Mouse (Mus musculus): Measurements from ENCODE around the gene Sema6d.

Sema6d gene

DNA sequence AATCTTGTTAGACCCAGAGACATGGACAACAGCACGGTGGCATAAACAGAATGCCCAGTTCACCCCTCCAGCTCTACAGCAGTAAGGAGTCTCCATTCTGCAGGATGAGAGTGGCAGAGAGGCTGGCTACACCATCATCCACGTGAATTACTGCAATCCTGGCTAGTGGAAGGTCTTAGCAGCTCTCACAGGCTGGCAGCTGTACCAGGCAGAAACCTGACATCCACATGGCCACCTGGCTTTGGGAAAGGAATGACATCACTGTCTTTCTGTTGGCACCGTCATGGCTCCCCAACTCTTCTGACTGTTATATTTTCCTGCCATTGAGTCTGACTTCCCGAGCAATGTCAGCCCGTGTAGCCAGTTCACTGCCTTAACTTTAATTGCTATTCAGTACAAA lies 474.0 kb downstream of the Sema6d start:
- no peak for DNase-seq

DNA sequence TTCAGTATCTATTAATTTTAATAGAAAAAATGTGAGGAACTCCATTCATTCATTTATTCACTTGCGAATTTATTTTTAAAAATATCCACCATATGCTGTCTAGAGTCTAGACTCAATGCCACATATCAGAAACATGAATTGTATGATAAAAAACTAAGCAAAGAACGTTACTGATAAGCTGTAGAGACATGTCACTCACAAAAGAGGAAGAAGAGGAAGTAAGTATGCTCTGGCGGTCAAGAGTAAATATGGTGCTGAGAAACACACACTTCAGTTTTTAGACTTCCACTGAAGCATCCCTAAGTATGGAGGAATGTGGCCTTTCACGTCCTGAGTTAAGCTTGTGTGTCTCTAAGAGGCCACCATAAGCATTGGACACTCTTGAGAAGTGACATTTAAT lies 484.0 kb downstream of the Sema6d start:
- no peak for DNase-seq

DNA sequence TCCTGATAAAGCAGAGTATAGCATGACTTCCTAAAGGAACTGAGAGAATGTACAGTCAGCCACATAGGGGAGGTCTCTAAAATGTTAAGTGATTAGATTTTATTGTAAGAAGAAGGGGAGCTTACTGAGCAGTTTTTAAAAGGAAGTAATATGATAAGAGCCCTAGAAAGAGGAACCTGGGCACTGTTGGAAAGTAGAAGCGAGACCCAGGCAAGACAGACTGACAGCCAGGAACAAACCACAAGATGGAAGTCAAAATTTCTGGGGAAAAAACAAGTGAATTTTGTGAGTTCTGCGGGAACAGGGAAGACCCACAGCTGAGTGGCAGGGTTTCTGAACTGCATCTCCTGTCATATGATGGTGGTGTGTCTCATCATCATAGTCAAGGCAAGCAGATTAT lies 486.3 kb downstream of the Sema6d start:
- no peak for DNase-seq

DNA sequence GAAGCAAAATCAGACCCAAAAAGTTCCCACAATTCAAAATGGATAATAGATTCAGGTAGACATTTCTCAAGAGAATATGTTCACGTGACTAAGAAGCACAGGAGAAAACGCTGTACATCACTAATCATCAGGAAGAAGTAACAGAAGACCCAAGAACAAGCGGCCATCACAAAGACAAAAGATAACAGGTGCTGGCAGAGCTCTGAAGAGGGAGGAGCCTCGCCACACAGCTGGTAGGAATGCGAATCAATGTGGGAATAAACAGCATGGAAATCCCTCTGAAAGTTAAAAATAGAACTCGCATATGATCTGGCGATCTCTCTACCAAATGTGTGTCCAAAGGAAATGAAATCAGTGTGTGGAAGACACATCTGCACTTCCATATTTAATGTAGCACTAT lies 493.8 kb downstream of the Sema6d start:
- no peak for DNase-seq

DNA sequence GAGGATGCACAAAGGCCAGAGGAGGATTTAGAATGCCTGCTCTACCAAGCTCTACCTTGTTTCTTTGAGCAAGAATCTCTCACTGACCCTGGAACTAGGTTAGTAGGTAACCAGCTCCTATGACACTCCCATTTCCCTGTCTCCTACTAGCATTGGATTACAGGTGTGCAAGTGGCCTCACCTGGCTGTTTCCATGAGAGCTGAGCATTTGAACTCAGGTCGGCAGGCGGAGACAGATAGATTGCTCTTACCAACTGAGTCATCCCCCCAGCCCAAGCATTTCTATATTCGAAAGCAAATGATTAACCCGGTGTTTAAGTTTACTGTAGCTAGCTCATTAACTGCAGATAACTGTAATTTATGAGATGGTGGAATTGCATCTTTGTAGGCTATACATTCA lies 503.0 kb downstream of the Sema6d start:
- DNase-seq = no peak

DNA sequence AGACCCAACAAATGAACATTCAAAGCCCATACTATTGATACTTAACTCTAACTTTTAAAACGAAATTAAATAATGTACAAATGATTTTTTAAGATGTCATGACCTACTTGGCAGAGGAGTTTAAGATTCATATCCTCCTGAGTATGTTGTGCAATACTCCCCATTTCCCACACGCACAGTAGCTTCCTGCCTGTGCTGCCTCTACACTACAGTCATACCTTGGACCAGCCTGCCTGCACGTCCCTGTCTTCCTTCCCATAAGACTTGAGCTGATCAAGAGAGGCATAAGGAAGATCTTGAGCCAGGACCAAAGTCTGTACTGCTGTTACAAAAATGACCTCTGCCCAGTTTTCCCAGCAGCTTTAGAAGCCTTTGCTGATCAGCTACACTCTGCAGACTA lies 509.2 kb downstream of the Sema6d start:
- no peak for DNase-seq

DNA sequence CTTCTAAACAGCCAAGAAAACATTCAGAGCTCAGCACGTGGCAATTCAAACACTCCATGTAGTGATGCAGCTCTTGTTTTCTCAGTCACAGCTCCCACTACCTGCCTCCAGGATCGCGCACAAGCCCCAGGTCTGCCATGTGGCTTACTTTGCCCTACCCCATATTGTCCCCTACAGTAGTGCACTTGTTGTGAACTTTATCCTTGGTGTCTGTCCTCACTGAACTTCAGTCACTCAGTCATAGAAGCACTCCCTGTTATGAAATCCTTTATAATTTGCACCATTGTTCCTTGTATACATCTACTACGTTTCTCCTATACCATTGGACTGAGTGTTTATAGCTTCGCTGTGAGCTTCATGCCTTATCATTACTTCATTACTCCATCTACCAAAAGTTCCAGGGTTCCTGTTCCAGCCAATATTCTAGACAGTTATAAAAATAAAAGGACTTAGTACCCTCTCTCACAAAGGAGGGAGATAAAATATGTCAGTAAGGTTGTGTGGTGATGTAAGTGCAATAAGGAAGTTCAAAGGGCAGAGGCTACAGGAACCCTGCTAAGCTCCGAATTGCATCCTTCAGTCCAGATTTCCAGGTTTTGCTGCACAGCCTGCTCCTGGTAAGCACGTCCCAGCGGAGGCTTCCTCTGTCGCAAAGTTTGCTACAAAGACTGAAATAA lies 512.1 kb downstream of the Sema6d start:
- DNase-seq = no peak

DNA sequence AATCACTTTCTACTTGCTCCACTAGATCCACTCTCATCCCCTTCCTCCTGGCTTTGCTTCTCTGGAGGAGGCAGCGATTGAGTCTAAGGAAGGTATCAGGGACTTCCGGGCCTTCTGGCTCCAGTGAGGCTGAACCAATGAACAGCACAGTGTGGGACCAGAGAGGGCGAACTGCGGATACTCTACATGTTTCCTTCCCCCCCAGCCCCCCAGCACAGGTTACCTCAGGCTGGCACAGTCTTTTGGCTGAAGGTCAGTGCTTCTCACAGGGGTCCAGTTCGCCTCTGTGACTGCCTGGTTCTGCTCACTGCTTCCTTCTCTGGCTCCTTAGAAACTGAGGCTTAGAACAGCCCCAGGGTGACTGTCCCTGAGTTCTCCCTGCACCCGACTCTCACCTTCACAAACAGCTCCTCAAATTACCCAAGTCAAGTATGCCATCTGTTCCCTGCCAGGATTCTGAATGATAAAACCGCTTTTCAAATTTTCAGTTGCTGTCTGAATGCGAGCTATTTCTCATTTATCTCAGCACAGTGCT lies 512.7 kb downstream of the Sema6d start:
- no peak for DNase-seq

DNA sequence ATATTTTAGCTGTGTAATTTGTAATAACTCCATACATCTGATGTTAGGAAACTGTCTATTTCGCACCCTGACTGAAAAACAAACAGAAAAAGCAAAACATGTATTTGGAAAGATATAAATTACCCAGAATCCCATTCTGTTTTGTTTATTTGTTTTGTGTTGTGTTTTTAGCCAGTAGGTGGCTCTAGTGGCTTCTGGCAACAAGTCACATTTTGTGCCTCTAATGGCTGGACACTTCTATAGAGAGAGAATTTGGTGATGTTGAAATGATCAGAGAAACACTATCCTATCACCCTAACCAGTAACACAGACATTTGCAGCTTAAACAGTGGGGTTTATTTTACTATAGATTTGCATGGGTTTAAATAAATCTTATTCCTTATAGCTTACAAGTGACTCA lies 515.6 kb downstream of the Sema6d start:
- DNase-seq = no peak

DNA sequence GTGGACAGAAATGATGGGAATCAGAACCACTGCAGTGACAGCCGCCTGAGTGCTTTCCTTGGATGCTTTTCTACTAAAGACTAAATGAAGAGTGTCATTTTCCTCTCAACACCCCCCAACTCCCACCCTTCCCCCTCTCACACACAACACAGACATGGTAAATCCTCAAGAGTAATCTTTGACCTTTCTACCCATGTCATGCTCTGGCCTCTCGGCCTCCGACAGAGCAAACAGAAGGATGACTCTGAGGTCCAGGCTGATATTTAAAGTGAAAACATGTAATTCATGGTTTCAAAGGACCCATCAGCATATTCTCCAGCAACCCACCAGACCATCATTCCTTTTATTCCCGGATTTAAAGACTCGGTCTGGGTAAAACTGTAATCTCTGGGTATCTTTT lies 518.2 kb downstream of the Sema6d start:
- no peak for DNase-seq

DNA sequence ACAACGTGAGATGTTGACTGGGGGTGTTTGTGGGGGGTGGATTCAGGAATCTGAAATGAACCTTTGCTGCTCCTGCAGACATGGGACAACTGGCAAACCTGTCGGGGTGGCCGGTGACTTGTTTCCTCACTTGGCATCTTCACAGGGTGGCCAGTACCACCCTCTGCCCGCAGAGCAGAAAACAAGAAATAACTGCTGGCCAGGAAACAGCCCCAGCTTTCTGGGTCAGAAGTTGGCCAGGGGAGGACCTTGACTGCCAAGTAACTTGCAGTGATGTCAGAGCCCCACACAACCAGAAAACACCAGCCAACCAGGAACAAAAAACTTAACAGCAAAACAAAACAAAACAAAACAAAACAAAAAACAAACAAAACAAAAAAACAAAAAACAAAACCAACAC lies 518.8 kb downstream of the Sema6d start:
- DNase-seq = peak; percentile 48

DNA sequence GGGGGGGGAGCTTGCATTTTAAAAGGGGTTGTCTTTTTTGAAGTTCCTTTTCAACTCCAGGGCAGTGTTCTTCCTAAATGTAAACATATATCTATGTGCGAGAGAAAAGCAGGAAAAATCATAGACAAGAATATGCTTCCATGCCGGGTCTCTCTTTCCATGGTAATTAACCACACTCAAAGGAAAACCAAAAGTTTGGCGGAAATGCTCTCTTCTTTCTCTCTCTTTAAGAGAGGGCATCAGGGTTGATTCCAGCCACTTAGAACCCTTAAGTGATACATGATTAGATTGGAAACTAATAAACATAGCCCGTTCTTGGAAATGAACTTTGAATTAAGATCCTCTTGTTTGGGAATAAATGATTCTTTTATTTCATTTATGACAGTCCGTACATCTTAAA lies 519.2 kb downstream of the Sema6d start:
- DNase-seq = no peak

DNA sequence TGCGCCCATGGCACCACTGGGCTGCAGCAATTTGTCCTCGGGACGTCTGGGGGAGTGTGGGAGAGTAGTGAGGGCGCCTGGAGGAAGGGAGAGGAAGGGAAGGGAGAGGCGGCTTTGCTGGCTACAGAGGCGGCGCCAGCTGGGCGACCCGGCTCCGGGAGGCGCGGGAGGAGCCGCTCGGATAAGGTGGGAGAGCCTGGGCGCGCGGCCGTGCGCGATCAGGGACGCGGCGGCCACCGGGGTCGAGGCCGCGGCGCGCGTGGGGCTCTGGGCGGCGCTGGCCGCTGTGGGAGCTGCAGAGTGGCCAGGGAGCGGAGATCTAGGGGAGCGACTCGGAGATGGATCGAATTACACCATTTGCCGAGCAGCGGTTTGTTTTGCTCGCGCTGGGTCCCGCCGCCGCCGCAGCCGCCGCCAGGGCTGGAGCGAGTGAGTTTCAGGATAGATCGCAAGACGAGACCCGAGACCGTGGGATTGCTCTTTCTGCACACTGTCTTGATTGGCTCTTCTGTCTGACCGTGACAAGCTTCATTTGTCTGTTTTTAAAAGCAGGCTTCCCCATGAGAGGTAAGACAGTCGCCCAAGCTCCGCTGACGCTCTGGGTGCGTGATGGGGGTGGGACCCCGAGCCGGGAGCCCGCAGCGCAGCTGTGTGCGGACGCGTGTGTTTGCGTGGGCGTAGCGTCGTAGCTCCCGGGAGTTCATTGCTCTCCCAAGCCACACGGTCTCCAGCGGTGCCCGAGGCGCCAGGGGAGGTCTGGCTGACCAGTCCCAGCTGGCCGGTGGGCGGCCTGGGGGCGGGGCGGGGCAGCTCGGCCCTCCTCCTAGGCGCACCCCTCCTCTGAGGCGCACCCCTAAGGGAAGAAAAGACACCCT lies 520.2 kb downstream of the Sema6d start:
- peak; percentile 92 for DNase-seq

DNA sequence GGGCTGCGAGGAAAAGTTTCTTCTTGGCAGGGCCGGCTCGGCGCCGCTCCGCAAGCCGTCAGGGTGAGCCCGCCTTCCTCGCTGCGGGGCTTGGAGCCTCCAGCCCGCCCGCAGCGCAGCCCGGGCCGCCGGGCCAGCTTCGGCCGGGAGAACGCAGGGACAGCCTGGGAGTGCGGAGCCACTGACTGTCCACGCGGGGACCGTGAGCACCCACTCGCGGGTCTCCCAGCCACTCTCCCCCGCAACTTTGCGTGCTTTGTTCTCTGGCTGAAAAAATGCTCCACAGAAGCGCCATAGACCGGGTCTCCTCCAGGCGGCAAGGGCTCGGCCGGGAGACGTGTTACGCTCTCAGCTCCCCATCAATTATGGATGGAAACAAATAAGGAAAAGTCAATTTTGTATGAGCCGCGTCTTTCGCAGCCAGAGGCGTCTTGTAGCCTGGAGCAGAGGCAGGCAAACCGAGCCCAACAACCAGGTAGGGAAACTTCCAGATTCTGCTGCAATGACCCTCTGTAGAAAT lies 520.9 kb downstream of the Sema6d start:
- no peak for DNase-seq

DNA sequence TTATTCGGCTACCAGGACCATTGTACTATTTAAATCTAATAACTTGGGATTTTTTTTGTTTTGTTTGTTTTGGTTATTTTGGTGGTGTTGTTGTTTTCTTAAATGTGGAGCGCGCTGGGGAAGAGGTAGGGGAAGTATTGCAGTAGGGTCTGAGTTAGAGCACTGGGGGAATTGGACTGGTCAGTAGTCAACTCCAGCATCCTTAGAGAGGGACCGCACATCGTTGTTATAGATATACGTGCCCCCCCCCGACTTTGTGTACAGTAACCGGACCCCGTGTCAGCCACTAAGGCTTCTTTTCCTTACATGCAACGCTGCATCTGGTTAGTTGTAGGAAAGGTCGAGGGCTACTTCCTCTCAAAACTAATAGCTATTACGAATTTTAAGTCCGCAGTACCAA lies 521.5 kb downstream of the Sema6d start:
- DNase-seq = no peak

DNA sequence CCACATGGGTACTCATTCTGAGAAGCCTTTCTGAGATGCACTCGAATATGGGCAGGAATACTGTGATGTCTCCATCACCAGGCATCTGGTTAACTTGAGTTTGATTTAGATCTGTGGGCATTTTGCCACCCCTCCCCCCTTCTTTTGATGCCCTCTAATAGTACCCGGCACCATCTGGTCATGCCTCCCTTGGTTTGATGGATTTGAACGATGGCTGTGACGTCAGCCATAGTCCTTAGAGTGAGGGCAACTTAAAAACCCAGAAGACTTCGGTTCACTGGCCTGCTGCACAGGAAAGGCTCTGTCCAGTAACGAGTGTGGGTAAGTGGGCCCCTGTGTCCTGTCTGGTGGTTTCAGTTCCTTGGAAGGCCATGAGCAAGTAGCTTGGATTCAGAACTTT lies 522.5 kb downstream of the Sema6d start:
- no peak for DNase-seq

DNA sequence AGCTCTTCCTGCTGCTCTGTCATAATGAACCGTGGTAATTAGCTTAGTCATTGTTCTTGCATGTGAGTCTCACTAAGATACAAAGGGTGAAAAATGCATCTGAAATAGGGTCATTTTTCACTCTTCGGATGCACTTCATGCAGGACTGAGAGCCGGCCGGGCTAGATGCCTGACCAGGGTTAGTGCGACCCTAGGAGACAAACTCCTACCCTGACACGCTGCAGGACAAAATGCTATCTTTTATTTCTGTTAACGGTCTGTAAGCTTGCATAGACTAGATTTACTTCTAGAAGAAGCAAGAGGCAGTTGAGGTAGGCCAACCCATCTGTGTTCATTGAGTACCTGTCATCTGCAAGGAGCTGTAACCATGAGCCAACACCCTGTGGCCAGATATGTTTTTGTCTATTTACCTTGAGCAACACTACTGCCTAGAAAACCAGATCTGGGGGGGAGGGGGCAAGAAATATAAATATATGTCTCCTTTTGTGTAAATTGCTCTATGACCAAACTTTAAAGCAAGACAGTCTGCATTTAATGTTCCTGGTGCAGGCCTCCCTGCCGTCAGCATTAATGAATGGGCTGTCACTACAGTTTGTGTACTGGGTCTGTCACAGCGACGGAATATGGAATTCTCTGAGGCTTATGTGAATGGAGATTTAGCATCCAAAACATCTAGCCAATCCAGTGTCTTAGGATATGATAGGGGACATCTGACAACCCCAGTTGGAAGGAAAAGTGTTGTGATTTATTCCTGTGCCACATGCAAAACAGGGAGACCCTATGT lies 523.1 kb downstream of the Sema6d start:
- DNase-seq = no peak

DNA sequence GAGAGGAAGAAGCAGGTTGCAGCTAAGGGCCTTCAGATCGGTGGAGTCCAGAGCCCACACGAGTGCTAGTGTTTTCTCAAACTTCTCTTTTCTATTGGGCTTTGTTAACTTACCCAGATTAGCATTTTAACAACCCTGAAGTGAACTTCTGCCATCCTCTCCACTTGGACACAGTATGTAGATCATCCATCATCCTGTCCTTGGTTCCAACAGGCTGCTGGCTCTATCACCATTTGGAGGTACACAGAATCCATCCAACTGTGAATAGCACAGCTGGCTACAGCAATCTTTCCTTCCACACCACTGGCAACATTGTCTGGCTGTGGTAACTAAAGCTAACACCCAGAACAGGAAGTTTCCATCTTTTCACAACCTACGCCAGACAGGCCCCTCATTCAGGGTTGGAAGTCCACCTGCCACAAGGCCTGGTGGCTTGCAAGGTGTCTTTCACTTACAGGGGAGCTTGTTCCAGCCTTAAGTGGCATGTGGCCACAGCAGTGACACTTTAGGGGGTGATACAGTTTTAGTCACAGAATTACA lies 524.0 kb downstream of the Sema6d start:
- DNase-seq = no peak

DNA sequence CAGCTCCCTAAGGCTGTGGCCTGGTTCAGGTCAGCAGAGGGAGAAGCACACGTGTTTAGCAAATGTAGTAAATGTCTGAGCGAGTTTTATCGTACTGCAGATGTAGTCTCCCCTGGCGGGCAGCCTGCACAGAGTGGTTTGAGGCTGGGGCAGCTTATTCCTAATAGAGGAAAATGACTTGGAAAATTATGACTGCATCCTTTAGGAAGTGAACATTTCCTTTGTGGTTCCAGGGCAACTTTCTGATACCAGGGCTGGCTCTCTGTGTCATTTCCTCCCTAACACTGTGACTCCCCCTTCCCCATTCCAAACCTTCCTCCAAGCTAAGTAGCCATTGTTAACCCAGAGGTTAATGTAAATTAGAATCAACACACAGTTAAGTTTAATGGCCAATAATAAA lies 527.0 kb downstream of the Sema6d start:
- peak; percentile 41 for DNase-seq

DNA sequence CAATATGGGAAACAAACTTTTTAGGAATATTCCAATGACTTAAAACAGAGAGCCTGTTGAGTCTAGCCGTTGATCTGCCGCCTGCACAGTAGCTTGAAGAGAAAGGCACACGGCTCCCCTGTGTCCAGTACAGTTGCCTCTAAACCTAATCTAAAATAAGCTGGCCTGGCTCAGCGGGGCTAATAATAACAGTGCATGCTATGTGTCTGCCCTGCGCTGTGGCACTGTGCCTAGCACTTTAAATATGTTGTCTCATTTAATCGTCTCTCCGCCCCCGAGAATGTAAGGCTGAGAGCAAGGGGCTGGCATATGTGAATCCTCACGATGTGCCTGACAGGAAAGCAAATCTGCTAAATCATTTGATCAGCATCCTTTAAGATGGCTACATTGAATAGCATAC lies 527.7 kb downstream of the Sema6d start:
- no peak for DNase-seq

DNA sequence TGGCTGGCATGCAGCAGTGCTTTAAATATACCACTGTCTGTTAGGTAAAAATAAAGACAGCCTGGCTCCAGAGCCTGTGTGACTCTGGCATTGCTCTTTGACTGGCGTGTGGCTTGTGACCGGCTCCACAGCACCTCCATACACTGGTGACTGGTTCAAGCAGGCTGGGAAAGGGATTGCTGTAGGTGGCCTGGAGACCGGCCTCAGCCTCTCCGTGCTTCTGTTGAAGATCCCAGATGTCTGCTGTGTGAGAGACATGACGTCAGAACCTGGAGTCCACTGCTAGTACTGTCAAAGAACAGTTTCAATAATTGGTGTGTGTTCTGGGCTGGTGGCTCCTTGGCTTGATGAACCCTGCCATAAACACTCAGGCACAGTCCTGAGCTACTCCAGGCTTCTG lies 528.3 kb downstream of the Sema6d start:
- no peak for DNase-seq

DNA sequence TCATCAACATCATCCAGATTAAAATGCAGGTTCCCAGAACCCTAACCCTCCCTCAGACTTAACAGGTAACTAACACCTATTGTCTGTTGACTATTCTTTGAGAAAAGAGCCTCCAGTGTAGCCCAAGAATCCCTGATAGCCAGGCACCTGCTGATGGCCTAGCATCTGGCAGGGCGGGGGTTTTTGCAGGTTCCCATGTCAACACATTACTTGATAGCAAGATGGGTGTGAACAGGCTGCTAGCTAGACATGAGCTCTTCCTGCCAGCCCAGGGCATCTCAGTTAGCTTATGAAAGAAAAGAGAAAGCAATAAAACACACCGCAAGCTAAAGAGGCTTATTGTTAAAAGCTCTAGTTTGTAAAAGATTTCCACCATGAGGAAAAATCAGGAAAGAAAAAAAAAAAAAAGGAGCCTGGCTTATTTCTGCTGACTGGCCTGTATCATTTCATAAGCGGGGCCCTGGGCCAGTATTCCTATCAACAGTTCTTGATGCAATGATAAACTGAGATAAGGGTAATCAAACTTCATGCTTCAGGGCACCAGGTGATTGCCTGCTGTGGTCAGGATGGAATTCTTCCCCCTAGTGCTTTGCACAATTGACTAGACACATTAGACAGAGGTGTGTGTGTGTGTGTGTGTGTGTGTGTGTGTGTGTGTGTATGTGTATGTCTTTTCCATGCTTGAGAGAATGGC lies 528.9 kb downstream of the Sema6d start:
- no peak for DNase-seq
